Mouse (Mus musculus) ES-Bruce4 (cell line): ENCODE results near the gene Zeb2.

Experiments
- EP300 ChIP-seq: IDR thresholded peaks from 2 replicates; pipeline ENCODE4 v1.6.1; 2011; ENCODE audit warnings: low read depth, low read length; ENCODE audit not compliant: insufficient read depth
- POLR2A ChIP-seq: IDR thresholded peaks from one replicate; pipeline ENCODE4 v1.8.1; 2011; ENCODE audit warnings: low read length; ENCODE audit not compliant: insufficient read depth

DNA sequence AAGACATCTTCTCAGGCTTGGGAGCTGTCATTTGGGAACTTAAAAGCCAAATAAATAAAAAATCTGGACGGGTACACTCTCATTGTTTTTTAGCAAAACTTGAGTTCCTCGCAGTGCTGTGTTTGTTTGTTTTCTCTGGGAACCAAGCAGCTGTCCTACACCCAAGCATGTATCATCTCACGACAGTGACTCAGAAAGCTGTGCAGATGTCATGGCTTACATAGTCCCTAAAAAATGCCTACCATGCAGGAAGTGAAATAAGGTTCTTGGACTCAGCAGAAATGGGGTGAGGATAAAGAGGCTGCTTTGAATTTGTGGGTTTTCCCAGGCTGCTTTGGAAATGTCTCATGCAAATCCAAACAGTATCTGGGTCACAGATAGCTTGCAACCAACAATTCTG, 161.0 kb downstream of the Zeb2 start:
- TF ChIP-seq EP300 (no peak), POLR2A (no peak)
